Mouse (Mus musculus): ENCODE measurements at regions not wholly inside any gene's neighbourhood (a gene's known extent, or its start where the extent isn't known, plus 50 kb on each side); places are given as distances from the start of the nearest gene placed in this dataset.

DNA sequence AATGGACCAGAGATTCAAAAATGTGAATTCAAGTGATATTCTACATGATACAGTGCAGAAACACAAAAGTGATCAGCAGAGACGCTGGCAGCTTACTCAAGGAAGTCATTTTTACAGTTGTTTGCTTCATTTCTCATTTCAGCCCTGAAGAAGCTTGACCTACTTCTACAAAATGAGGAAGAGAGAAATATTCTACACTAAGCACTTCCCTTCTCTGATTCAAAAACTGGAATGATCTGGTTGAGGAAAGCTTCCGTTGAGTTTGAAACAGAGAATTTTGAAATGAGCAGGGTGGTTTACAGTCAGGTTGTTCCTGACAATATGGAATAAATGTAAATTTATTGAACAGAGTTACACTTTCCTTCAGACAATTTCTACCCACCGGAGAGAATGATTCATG is 478.1 kb upstream of the Alcam start:
- no peak for TF ChIP-seq CTCF (IDR thresholded peaks at IDR 0.05; ENCODE audit: borderline replicate concordance, extremely low read depth, insufficient read depth, insufficient read length)
- TF ChIP-seq POLR2A (IDR thresholded peaks at IDR 0.05; ENCODE audit: borderline replicate concordance, extremely low read depth, insufficient read depth, insufficient read length, poor library complexity, severe bottlenecking) = no peak
